Mouse (Mus musculus) ZHBTc4 (cell line): ENCODE data around the gene Twist1.

Experiments
- DNase-seq: peaks from one replicate; pipeline ENCODE4 v3.0.0-alpha.2; 2011; ENCODE audit warnings: low read depth, low spot score

The Twist1 gene

GRCm38 (mm10) chr12:33957400-33958240, at the start of gene Twist1:
Gene Twist1 (plus strand): TSS chr12:33957671.
- peak; percentile 51 for DNase-seq

GRCm38 (mm10) chr12:33926751-33927150, 30.7 kb upstream of the Twist1 start:
- peak; percentile 18 for DNase-seq

GRCm38 (mm10) chr12:33927334-33928098, 30.0 kb upstream of the Twist1 start:
- no peak for DNase-seq

- DNase-seq = peak; percentile 6
Observed at GRCm38 (mm10) chr12:33928331-33929192, 28.9 kb upstream of the Twist1 start, which contains the start of gene Ferd3l. Gene Ferd3l (plus strand): TSS chr12:33928425.

GRCm38 (mm10) chr12:33952843-33953242, 4.6 kb upstream of the Twist1 start:
- DNase-seq = no peak

GRCm38 (mm10) chr12:33954931-33955565, 2.4 kb upstream of the Twist1 start:
- DNase-seq = no peak

- peak; percentile 65 for DNase-seq
Observed at GRCm38 (mm10) chr12:33955606-33956295, 1.7 kb upstream of the Twist1 start.

GRCm38 (mm10) chr12:33956576-33957399, 683 bp upstream of the Twist1 start:
- DNase-seq = peak; percentile 39

- peak; percentile 59 for DNase-seq
Observed at GRCm38 (mm10) chr12:33958241-33959194, 1.0 kb downstream of the Twist1 start.

GRCm38 (mm10) chr12:33959206-33959605, 1.7 kb downstream of the Twist1 start:
- DNase-seq = no peak

- DNase-seq = no peak
Observed at GRCm38 (mm10) chr12:33959846-33960245, 2.4 kb downstream of the Twist1 start.

- no peak for DNase-seq
Observed at GRCm38 (mm10) chr12:33961013-33961412, 3.5 kb downstream of the Twist1 start.

GRCm38 (mm10) chr12:33962118-33962772, 4.8 kb downstream of the Twist1 start:
- DNase-seq = no peak

GRCm38 (mm10) chr12:33962773-33963130, 5.3 kb downstream of the Twist1 start:
- DNase-seq = no peak

- DNase-seq = no peak
Observed at GRCm38 (mm10) chr12:33963671-33964369, 6.3 kb downstream of the Twist1 start.

GRCm38 (mm10) chr12:33964427-33964826, 7.0 kb downstream of the Twist1 start:
- no peak for DNase-seq

GRCm38 (mm10) chr12:33965661-33966360, 8.3 kb downstream of the Twist1 start:
- no peak for DNase-seq
